Mouse (Mus musculus) thymus, adult 2 months (tissue): ENCODE measurements around the gene Ppp2r2c. TPM values are rescaled to one million over a fixed set of nuclear protein-coding genes. Genes with fewer than 3 reads are reported as not detected.

Experiments used
- DNase-seq: peaks from one replicate; pipeline ENCODE4 v3.0.0; 2021
- H3K27ac ChIP-seq: fragments of 200-500 bp; 2 replicates; pipeline ENCODE4 v1.5.1; 2012; ENCODE audit warnings: low read length, control low read depth; ENCODE audit not compliant: control insufficient read depth, insufficient read depth
- H3K27me3 ChIP-seq: fragments of 200-500 bp; 2 replicates; pipeline ENCODE4 v1.6.1; 2012; ENCODE audit warnings: mild to moderate bottlenecking, low read length, moderate library complexity, mixed read lengths; ENCODE audit not compliant: control insufficient read depth, insufficient read depth
- H3K36me3 ChIP-seq: fragments of 200-500 bp; 2 replicates; pipeline ENCODE4 v1.6.1; 2012; ENCODE audit warnings: mild to moderate bottlenecking, low read length, moderate library complexity; ENCODE audit not compliant: control insufficient read depth, insufficient read depth
- H3K4me1 ChIP-seq: fragments of 200-500 bp; replicated peaks from 2 replicates; pipeline ENCODE4 v1.6.1; 2012; ENCODE audit warnings: low read length; ENCODE audit not compliant: control insufficient read depth, insufficient read depth
- H3K4me3 ChIP-seq: fragments of 200-500 bp; 2 replicates; pipeline ENCODE4 v1.5.1; 2012; ENCODE audit warnings: mild to moderate bottlenecking, low read length, control low read depth, moderate library complexity; ENCODE audit not compliant: control insufficient read depth, insufficient read depth
- CTCF ChIP-seq: fragments of 200-500 bp; IDR thresholded peaks from 2 replicates; pipeline ENCODE4 v1.5.1; 2012; ENCODE audit warnings: mild to moderate bottlenecking, control low read depth, low read length, moderate library complexity, borderline replicate concordance; ENCODE audit not compliant: control insufficient read depth, poor library complexity, insufficient read depth; ENCODE audit errors: extremely low read depth
- POLR2A ChIP-seq: fragments of 200-500 bp; IDR thresholded peaks from 2 replicates; pipeline ENCODE4 v1.6.1; 2012; ENCODE audit warnings: mild to moderate bottlenecking, low read length, control low read depth, moderate library complexity; ENCODE audit not compliant: control insufficient read depth, poor library complexity, insufficient read depth; ENCODE audit errors: extremely low read depth
- WGBS: fragments of 180-500 bp; shearing (Covaris S2); methylation state at CpG from one replicate; pipeline ENCODE4 v1.1.7; 2018; 5-methylcytosine and 5-hydroxymethylcytosine counted together
- polyA plus RNA-seq: library from polyadenylated mRNA; depleted of rRNA; stranded (reverse); fragments of >200 nt; gene quantifications from 2 replicates; pipeline ENCODE4 v1.2.3, GENCODE M21; 2012

The Ppp2r2c gene
- polyA plus RNA-seq, 1 experiment, result 0.16 TPM

GRCm38 (mm10) chr5:36944552-36944951 is 76.2 kb downstream of the Ppp2r2c start:
- Histone ChIP-seq H3K27ac (no peak overlapping the region), H3K27me3 (no peaks in the 10 kb centered on the region; the same call in 1 of the 2 replicates), H3K4me1 (no peaks in the 10 kb centered on the region), H3K36me3 (no peaks in the 10 kb centered on the region), H3K4me3 (no peak overlapping the region)
- WGBS, result 72% methylated on average over 5 of the region's 5 CpGs
- TF ChIP-seq CTCF (no peak), POLR2A (no peak)
- no peak for DNase-seq

- Histone ChIP-seq H3K27me3 (no peaks in the 10 kb centered on the region; the same call in 1 of the 2 replicates), H3K36me3 (no peaks in the 10 kb centered on the region), H3K27ac (no peak overlapping the region), H3K4me1 (no peaks in the 10 kb centered on the region), H3K4me3 (no peak overlapping the region)
- WGBS, result 25% methylated on average over 8 of the region's 8 CpGs
- no peak for DNase-seq
- TF ChIP-seq POLR2A (no peak), CTCF (no peak)
Measured at GRCm38 (mm10) chr5:36945102-36945701, 76.9 kb downstream of the Ppp2r2c start.

GRCm38 (mm10) chr5:36945713-36946112 is 77.4 kb downstream of the Ppp2r2c start:
- Histone ChIP-seq H3K27me3 (no peaks in the 10 kb centered on the region; the same call in 1 of the 2 replicates), H3K4me3 (no peak overlapping the region), H3K4me1 (no peaks in the 10 kb centered on the region), H3K27ac (no peak overlapping the region), H3K36me3 (no peaks in the 10 kb centered on the region)
- TF ChIP-seq CTCF (no peak), POLR2A (no peak)
- 95% methylated on average over 2 of the region's 2 CpGs for WGBS
- no peak for DNase-seq

GRCm38 (mm10) chr5:36946445-36946844 is 78.1 kb downstream of the Ppp2r2c start:
- DNase-seq, result peak; percentile 50
- 11% methylated on average over 5 of the region's 5 CpGs for WGBS

GRCm38 (mm10) chr5:36948831-36949230 is 80.5 kb downstream of the Ppp2r2c start:
- 6% methylated on average over 3 of the region's 3 CpGs for WGBS
- peak; percentile 83 for DNase-seq
- no peaks in the 10 kb centered on the region; the same call in 1 of the 2 replicates for H3K27me3 ChIP-seq
- H3K4me1 ChIP-seq, result no peaks in the 10 kb centered on the region
- H3K36me3 ChIP-seq, result no peaks in the 10 kb centered on the region
- no peak for TF ChIP-seq POLR2A
- TF ChIP-seq CTCF, result peak; percentile 92
- no peak overlapping the region for H3K4me3 ChIP-seq
- no peak overlapping the region for H3K27ac ChIP-seq

More at GRCm38 (mm10) chr5:36946445-36946844, 78.1 kb downstream of the Ppp2r2c start:
- Histone ChIP-seq H3K27ac (no peak overlapping the region), H3K4me3 (no peak overlapping the region), H3K27me3 (no peaks in the 10 kb centered on the region; the same call in 1 of the 2 replicates), H3K36me3 (no peaks in the 10 kb centered on the region), H3K4me1 (no peaks in the 10 kb centered on the region)
- no peak for TF ChIP-seq POLR2A
- TF ChIP-seq CTCF, result peak; percentile 79; the same call in 1 of the 2 replicates

- WGBS, result 54% methylated on average over 2 of the region's 2 CpGs
Measured at GRCm38 (mm10) chr5:36950871-36951270, 82.6 kb downstream of the Ppp2r2c start.

More at GRCm38 (mm10) chr5:36950871-36951270, 82.6 kb downstream of the Ppp2r2c start:
- DNase-seq, result peak; percentile 33
- H3K27me3 ChIP-seq, result no peaks in the 10 kb centered on the region
- H3K4me1 ChIP-seq, result no peaks in the 10 kb centered on the region
- TF ChIP-seq CTCF (no peak), POLR2A (no peak)
- no peak overlapping the region for H3K27ac ChIP-seq
- H3K36me3 ChIP-seq, result no peaks in the 10 kb centered on the region
- H3K4me3 ChIP-seq, result no peak overlapping the region
